Mouse (Mus musculus): ENCODE measurements at regions not wholly inside any gene's neighbourhood (a gene's known extent, or its start where the extent isn't known, plus 50 kb on each side); places are given as distances from the start of the nearest gene placed in this dataset.

GRCm38 (mm10) chr3:147103428-147103827 is 251.3 kb downstream of the Ttll7 start:
- Histone ChIP-seq H3K79me2 (ENCODE audit: control insufficient read depth, insufficient read depth, low read length, poor library complexity) (no peaks in the 10 kb centered on the region), H3K27me3 (ENCODE audit: control insufficient read depth in 1 of 2, insufficient read depth in 2 of 2, low read length in 2 of 2) (no peaks in the 10 kb centered on the region), H3K36me3 (ENCODE audit: control insufficient read depth in 1 of 2, insufficient read depth in 2 of 2, low read length in 2 of 2) (no peaks in the 10 kb centered on the region), H3K4me1 (ENCODE audit: control insufficient read depth in 1 of 2, insufficient read depth in 2 of 2, low read length in 2 of 2) (no peaks in the 10 kb centered on the region), H3K9me3 (replicated peaks; ENCODE audit: insufficient read depth, low read length) (no peaks in the 10 kb centered on the region), H3K4me3 (ENCODE audit: control insufficient read depth in 1 of 2, insufficient read depth in 1 of 2, low read depth in 2 of 2, low read length in 2 of 2) (no peak overlapping the region), H3K9ac (ENCODE audit: control insufficient read depth, low read depth, low read length, poor library complexity, severe bottlenecking) (no peak overlapping the region), H3K27ac (ENCODE audit: control insufficient read depth, low read depth, low read length) (no peak overlapping the region)
- DNase-seq (ENCODE audit: low read depth, low spot score), result no peak
- TF ChIP-seq SIN3A (IDR thresholded peaks at IDR 0.05; ENCODE audit: low read length), result no peak
- TF ChIP-seq ZC3H11A (IDR thresholded peaks at IDR 0.05; ENCODE audit: low read depth, low read length), result no peak
- TF ChIP-seq MEF2A (IDR thresholded peaks at IDR 0.05; ENCODE audit: extremely low read depth, insufficient replicate concordance, low read depth, low read length, poor library complexity, severe bottlenecking), result no peak
- TF ChIP-seq UBTF (IDR thresholded peaks at IDR 0.05; ENCODE audit: borderline replicate concordance, insufficient read depth, low read depth, low read length), result no peak
- TF ChIP-seq NRF1 (IDR thresholded peaks at IDR 0.05; ENCODE audit: insufficient read depth, low read depth, low read length, poor library complexity, severe bottlenecking), result no peak
- no peak for TF ChIP-seq E2F4 (IDR thresholded peaks at IDR 0.05; ENCODE audit: borderline replicate concordance, low read depth, low read length)
- no peak for TF ChIP-seq POLR2AphosphoS2 (IDR thresholded peaks at IDR 0.05; ENCODE audit: low read length)
- TF ChIP-seq RAD21 (IDR thresholded peaks at IDR 0.05; ENCODE audit: low read depth, low read length), result no peak
- TF ChIP-seq USF1 (IDR thresholded peaks at IDR 0.05; ENCODE audit: low read depth, low read length), result no peak
- TF ChIP-seq HCFC1 (IDR thresholded peaks at IDR 0.05; ENCODE audit: low read depth, low read length), result no peak
- TF ChIP-seq GABPA (IDR thresholded peaks at IDR 0.05; ENCODE audit: low read depth, low read length), result no peak
- TF ChIP-seq POLR2AphosphoS5 (IDR thresholded peaks at IDR 0.05; ENCODE audit: borderline replicate concordance, low read depth, low read length), result no peak
- TF ChIP-seq TBP (IDR thresholded peaks at IDR 0.05; ENCODE audit: low read depth, low read length), result no peak

- no peak overlapping the region for H3K9ac ChIP-seq (ENCODE audit: control insufficient read depth, low read depth, low read length, poor library complexity, severe bottlenecking)
- H3K4me1 ChIP-seq (ENCODE audit: control insufficient read depth in 1 of 2, insufficient read depth in 2 of 2, low read length in 2 of 2), result no peaks in the 10 kb centered on the region
- no peaks in the 10 kb centered on the region for H3K79me2 ChIP-seq (ENCODE audit: control insufficient read depth, insufficient read depth, low read length, poor library complexity)
- H3K27me3 ChIP-seq (ENCODE audit: control insufficient read depth in 1 of 2, insufficient read depth in 2 of 2, low read length in 2 of 2), result no peaks in the 10 kb centered on the region
- no peaks in the 10 kb centered on the region for H3K36me3 ChIP-seq (ENCODE audit: control insufficient read depth in 1 of 2, insufficient read depth in 2 of 2, low read length in 2 of 2)
- no peak overlapping the region for H3K4me3 ChIP-seq (ENCODE audit: control insufficient read depth in 1 of 2, insufficient read depth in 1 of 2, low read depth in 2 of 2, low read length in 2 of 2)
- TF ChIP-seq UBTF (IDR thresholded peaks at IDR 0.05; ENCODE audit: borderline replicate concordance, insufficient read depth, low read depth, low read length) (no peak), ZC3H11A (IDR thresholded peaks at IDR 0.05; ENCODE audit: low read depth, low read length) (no peak), EP300 (IDR thresholded peaks at IDR 0.05; ENCODE audit: low read depth in 1 of 2, low read length in 2 of 2) (no peak), CHD2 (IDR thresholded peaks at IDR 0.05; ENCODE audit: low read length) (no peak), MYB (IDR thresholded peaks at IDR 0.05; ENCODE audit: low read depth, low read length) (no peak), USF1 (IDR thresholded peaks at IDR 0.05; ENCODE audit: low read depth, low read length) (no peak), ETS1 (IDR thresholded peaks at IDR 0.05; ENCODE audit: low read depth, low read length) (no peak), ZKSCAN1 (IDR thresholded peaks at IDR 0.05; ENCODE audit: low read depth, low read length) (no peak), GATA1 (IDR thresholded peaks at IDR 0.05; ENCODE audit: low read depth, low read length) (no peak), RCOR1 (IDR thresholded peaks at IDR 0.05; ENCODE audit: low read depth, low read length) (no peak), GABPA (IDR thresholded peaks at IDR 0.05; ENCODE audit: low read depth, low read length) (no peak), MYC (IDR thresholded peaks at IDR 0.05; ENCODE audit: low read depth, low read length) (no peak), MAZ (IDR thresholded peaks at IDR 0.05; ENCODE audit: low read depth, low read length) (no peak), NELFE (IDR thresholded peaks at IDR 0.05; ENCODE audit: low read depth, low read length) (no peak), SIN3A (IDR thresholded peaks at IDR 0.05; ENCODE audit: low read length) (no peak), NRF1 (IDR thresholded peaks at IDR 0.05; ENCODE audit: insufficient read depth, low read depth, low read length, poor library complexity, severe bottlenecking) (no peak), KAT2A (conservative IDR thresholded peaks at IDR 0.05; ENCODE audit: low read depth, low read length) (no peak), MXI1 (IDR thresholded peaks at IDR 0.05; ENCODE audit: low read depth, low read length) (no peak), POLR2A (IDR thresholded peaks at IDR 0.05; ENCODE audit: control insufficient read depth in 1 of 2, insufficient read depth in 1 of 2, low read depth in 1 of 2, low read length in 2 of 2, poor library complexity in 1 of 2) (no peak), BHLHE40 (IDR thresholded peaks at IDR 0.05; ENCODE audit: borderline replicate concordance, low read depth, low read length) (no peak)
- H3K9me3 ChIP-seq (replicated peaks; ENCODE audit: insufficient read depth, low read length), result no peaks in the 10 kb centered on the region
- no peak overlapping the region for H3K27ac ChIP-seq (ENCODE audit: control insufficient read depth, low read depth, low read length)
- DNase-seq (ENCODE audit: low read depth, low spot score), result no peak
Measured at GRCm38 (mm10) chr3:147117609-147118008, 265.4 kb downstream of the Ttll7 start.

Measured in MEL (cell line).